Mouse (Mus musculus) stomach, embryonic 16.5 days (tissue): ENCODE measurements around the gene Sdad1. TPM values are rescaled to one million over a fixed set of nuclear protein-coding genes. Genes with fewer than 3 reads are reported as not detected.
A peak's percentile ranks its signal among the peaks of the same experiment; 100 is the strongest.

ENCODE experiments used
- ATAC-seq: fragments of 200-750 bp; cut with Nextera tagmentation; 2 replicates; pipeline ENCODE4 v1.8.0; 2017; ENCODE audit warnings: moderate number of reproducible peaks, moderate TSS enrichment; ENCODE audit not compliant: insufficient read depth, low FRiP score
- H3K27ac ChIP-seq: fragments of 300-500 bp; sonication (generic); 2 replicates; pipeline ENCODE4 v1.5.1; 2014; ENCODE audit warnings: low read length
- H3K27me3 ChIP-seq: fragments of 300-500 bp; sonication (generic); 2 replicates; pipeline ENCODE4 v1.6.1; 2014; ENCODE audit warnings: low read length, control low read depth, mixed read lengths; ENCODE audit not compliant: control insufficient read depth, insufficient read depth
- H3K36me3 ChIP-seq: fragments of 300-500 bp; sonication (generic); 2 replicates; pipeline ENCODE4 v1.6.1; 2014; ENCODE audit warnings: low read length; ENCODE audit not compliant: control insufficient read depth, insufficient read depth
- H3K4me1 ChIP-seq: fragments of 300-500 bp; sonication (generic); 2 replicates; pipeline ENCODE4 v1.6.1; 2014; ENCODE audit warnings: low read length, control low read depth, mixed read lengths; ENCODE audit not compliant: control insufficient read depth, insufficient read depth
- H3K4me2 ChIP-seq: fragments of 300-500 bp; sonication (generic); 2 replicates; pipeline ENCODE4 v1.6.1; 2014; ENCODE audit warnings: low read depth, low read length, mixed read lengths
- H3K4me3 ChIP-seq: fragments of 300-500 bp; sonication (generic); replicated peaks from 2 replicates; pipeline ENCODE4 v1.5.1; 2014; ENCODE audit warnings: mild to moderate bottlenecking, low read length
- H3K9ac ChIP-seq: fragments of 300-500 bp; sonication (generic); 2 replicates; pipeline ENCODE4 v1.6.1; 2014; ENCODE audit warnings: low read length
- H3K9me3 ChIP-seq: fragments of 300-500 bp; sonication (generic); replicated peaks from 2 replicates; pipeline ENCODE4 v1.6.1; 2016; ENCODE audit warnings: low read length, control low read depth; ENCODE audit not compliant: control insufficient read depth
- WGBS: fragments of 180-500 bp; shearing (Covaris S2); extraction: QIAGEN DNeasy Blood & Tissue Kit; methylation state at CpG from one replicate; pipeline ENCODE4 v1.1.7; 2014; 5-methylcytosine and 5-hydroxymethylcytosine counted together
- polyA plus RNA-seq: library from polyadenylated mRNA; unstranded; fragments of >200 nt; fragmentation: Nextera tagmentation; extraction: Ambion mirVana; gene quantifications from 2 replicates; pipeline ENCODE4 v1.2.1, GENCODE M21; 2015

Gene Sdad1
- polyA plus RNA-seq, 1 experiment from 2014 or later: 31.3 TPM

DNA sequence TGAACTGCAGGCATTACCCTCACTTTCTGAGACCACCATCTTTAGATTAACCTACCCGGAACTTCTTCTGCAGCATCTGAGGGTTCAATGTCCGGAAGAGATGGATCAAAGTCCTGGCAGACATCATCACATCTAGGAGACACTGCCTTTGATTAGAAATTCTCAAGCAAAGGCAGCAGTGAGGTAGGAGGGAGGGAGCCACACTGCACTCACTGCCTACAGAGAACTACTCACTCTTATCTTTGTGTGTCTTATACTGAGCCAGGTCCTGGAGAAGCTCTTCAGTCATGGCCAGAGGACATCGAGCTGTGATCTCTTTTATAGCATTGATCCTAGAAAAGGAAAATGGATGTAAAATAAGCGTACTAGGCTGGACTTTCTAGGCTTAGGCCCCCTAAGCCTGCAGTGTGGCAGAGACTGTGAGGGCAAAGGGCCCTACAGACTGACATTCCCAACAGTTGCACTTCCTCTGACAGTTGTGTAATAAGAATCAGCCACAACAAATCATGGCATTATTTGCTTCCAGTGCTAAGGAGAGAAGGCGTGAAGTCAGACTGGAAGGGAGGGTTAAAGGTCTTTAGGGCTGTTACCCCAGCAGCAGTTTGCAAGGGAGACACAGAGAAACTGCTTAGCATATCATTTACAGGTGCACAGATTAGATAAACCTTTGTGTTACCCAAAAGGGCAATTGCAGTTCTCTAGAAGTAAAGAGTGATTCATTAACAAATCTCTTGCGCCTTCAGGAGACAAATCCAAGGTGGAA is 18.4 kb downstream of the Sdad1 start:
- Histone ChIP-seq H3K9ac (no peak overlapping the region), H3K36me3 (peaks cover 28% of the 10 kb centered on the region), H3K4me3 (no peak overlapping the region), H3K27me3 (no peaks in the 10 kb centered on the region), H3K4me1 (no peaks in the 10 kb centered on the region), H3K4me2 (no peak overlapping the region), H3K9me3 (no peaks in the 10 kb centered on the region), H3K27ac (peak overlapping the region; percentile 4; the same call in 1 of the 2 replicates)
- 78% methylated on average over 6 of the region's 6 CpGs for WGBS
- peak; percentile 80; the same call in 1 of the 2 replicates for ATAC-seq

DNA sequence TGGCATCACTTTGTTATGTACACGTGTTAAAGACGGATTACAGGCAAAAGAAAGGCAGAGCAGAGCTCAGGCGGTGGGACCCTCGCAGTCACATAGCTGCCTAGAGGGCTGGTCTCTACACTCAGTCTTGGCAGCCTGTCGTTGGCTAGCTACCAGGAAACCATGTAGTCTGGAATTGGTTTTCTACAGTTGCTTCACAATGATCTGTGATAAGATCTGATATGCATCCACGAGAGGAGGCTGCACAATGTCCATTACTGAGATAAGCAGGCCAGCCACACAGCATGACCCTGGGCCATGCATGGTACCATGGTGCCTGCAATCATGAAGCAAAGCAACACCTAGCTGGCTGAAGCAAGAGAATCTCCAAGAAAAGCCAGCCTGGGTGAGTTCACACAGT is 22.4 kb downstream of the Sdad1 start:
- Histone ChIP-seq H3K9me3 (no peaks in the 10 kb centered on the region), H3K4me3 (no peak overlapping the region), H3K4me1 (peaks cover 1% of the 10 kb centered on the region; the same call in 1 of the 2 replicates), H3K9ac (no peak overlapping the region), H3K27me3 (no peaks in the 10 kb centered on the region), H3K27ac (no peak overlapping the region), H3K36me3 (peaks cover 31% of the 10 kb centered on the region), H3K4me2 (no peak overlapping the region)
- WGBS: 79% methylated on average over 6 of the region's 6 CpGs
- ATAC-seq: no peak

DNA sequence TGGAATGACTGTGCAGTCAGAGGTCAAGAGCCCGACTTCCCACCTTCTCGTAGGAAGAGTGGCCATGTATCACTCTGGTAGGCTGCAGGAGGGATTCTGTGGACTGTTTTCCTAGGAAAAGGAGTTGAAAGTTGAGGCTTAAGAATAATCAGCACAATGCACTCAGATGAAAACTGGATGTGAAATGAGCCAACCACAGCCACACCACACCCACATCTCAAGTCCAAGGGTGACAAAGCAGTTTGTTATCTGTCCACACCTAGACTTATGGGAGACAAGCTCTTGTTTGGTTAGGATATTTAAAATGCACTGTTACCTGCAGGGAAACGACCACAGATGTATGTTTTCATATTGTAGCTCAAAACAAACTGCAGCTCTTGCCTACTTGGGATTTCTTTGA is 27.2 kb downstream of the Sdad1 start:
- peak; percentile 45; the same call in 1 of the 2 replicates for ATAC-seq
- H3K27me3 ChIP-seq: no peaks in the 10 kb centered on the region
- H3K27ac ChIP-seq: peak overlapping the region; percentile 45
- peaks cover 3% of the 10 kb centered on the region; the same call in 1 of the 2 replicates for H3K36me3 ChIP-seq
- peaks cover 11% of the 10 kb centered on the region; the same call in 1 of the 2 replicates for H3K4me1 ChIP-seq
- no peak overlapping the region for H3K9ac ChIP-seq
- 48% methylated on average over 3 of the region's 3 CpGs for WGBS
- H3K4me2 ChIP-seq: no peak overlapping the region
- no peaks in the 10 kb centered on the region for H3K9me3 ChIP-seq
- H3K4me3 ChIP-seq: no peak overlapping the region

DNA sequence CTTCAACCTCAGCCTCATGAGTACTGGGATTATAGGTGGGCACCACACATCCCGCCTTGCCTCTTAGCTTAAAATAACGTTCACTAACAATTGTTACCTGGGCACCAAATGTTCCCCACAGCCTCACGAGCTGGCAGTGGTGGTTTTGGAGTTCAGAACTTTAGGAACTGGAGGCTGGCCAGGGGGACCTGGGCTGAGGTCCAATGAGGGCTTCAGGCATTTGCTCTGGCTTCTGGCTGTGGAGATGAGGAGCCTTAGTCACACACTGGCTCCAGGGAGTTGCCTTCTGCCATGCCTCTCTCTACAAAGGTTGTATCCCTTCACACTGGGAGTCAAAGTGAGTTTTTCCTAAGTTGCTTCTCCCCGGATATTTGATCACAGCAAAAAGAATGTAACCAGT is 27.7 kb downstream of the Sdad1 start:
- Histone ChIP-seq H3K27ac (peak overlapping the region; percentile 45; the same call in 1 of the 2 replicates), H3K4me3 (no peak overlapping the region)
- 63% methylated on average over 4 of the region's 4 CpGs for WGBS

DNA sequence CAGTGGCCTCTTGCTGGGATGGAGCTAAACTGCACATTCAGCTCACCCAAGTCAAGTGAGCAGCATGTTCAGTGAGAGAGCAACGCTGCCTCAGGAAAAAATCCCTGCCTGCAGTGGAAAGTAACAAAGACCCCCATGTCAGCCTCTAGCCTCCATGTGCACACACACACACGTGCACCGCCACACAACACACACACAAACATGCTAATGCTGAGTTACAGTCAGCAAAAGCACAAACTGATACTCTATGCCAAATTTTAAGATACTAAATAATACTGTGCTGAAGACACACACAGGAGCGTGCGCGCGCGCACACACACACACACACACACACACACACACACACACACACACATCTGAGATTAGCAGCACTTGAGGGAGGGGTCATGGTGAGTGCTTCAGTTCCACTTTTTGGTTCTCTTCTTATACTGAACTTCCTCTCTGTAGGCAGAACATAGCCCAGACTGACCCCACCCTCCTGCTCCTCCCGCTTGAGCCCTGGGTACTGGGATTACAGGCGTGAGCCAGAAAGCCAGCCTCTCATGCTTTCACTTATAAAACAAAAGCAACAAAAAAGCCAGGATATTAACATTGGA is 31.2 kb downstream of the Sdad1 start:
- no peak overlapping the region for H3K4me2 ChIP-seq
- no peaks in the 10 kb centered on the region for H3K9me3 ChIP-seq
- WGBS: 78% methylated on average over 10 of the region's 10 CpGs
- H3K27me3 ChIP-seq: no peaks in the 10 kb centered on the region
- H3K9ac ChIP-seq: no peak overlapping the region
- no peak for ATAC-seq
- no peaks in the 10 kb centered on the region for H3K36me3 ChIP-seq
- no peak overlapping the region for H3K4me3 ChIP-seq
- H3K4me1 ChIP-seq: peaks cover 11% of the 10 kb centered on the region; the same call in 1 of the 2 replicates
- no peak overlapping the region for H3K27ac ChIP-seq

More for the DNA sequence above, 27.7 kb downstream of the Sdad1 start:
- ATAC-seq: no peak
- no peaks in the 10 kb centered on the region for H3K27me3 ChIP-seq
- peaks cover 11% of the 10 kb centered on the region; the same call in 1 of the 2 replicates for H3K4me1 ChIP-seq
- H3K9me3 ChIP-seq: no peaks in the 10 kb centered on the region
- no peak overlapping the region for H3K9ac ChIP-seq
- H3K4me2 ChIP-seq: no peak overlapping the region
- peaks cover 3% of the 10 kb centered on the region; the same call in 1 of the 2 replicates for H3K36me3 ChIP-seq

DNA sequence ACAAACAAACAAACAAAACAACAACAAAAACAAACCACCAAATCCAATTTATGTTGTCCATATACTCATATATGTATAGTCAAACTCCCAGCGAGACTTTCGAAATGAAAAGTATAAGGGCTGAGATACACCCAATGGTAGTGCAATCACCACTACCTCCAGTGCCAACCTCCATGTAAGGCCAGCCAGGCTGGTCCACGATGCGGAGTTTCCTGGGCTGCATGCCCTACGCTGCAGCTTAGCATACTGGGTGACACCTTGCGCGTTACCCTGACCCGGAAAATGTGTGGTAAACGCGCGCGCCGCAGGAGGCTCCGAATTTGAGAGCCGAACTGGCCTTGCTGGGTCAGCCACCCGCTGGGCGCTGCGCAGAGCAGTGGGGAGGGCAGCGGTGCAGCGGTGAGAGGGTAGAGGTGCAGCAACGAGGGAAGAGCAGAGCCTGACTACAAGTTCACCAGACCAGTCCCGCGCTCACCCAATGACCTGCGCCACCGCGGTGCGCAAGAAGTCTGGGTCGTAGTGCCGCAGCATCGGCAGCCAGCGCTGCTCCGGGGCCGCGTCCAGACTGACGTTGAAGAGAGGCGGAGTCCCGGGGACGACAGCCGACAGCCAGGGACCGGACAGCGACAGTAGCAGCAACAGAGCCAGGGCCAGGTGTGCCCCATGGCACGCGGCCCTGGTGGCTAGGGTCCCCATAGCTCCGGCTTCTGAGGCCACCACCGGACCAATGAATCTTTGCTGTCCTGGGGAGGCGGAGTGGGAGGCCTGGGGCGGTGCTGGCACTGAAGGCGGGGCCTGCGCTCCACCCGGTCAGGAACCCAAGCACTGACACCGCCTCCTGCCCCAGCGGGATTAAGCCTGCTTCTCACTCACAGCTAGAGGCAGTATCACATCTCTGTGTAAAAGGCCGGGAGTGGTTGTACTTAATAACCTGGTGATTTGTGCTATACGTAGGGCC is 32.6 kb downstream of the Sdad1 start, which contains the start of gene Naaa:
TSS of gene Naaa (minus strand) at position 734 of the 958 bp plus-strand sequence.
- Histone ChIP-seq H3K4me2 (peak within 1 kb of the TSS; percentile 89), H3K9me3 (no peaks in the 10 kb centered on the region), H3K4me3 (peak within 1 kb of the TSS; percentile 81), H3K27ac (peak within 1 kb of the TSS; percentile 18), H3K36me3 (no peaks in the 10 kb centered on the region), H3K27me3 (no peaks in the 10 kb centered on the region), H3K9ac (peak within 1 kb of the TSS; percentile 79), H3K4me1 (0 out of 2 replicates have a peak, but pooled peaks cover 9% of the 10 kb centered on the region)
- ATAC-seq: peak; percentile 95
- WGBS: 2% methylated on average over 54 of the region's 54 CpGs

DNA sequence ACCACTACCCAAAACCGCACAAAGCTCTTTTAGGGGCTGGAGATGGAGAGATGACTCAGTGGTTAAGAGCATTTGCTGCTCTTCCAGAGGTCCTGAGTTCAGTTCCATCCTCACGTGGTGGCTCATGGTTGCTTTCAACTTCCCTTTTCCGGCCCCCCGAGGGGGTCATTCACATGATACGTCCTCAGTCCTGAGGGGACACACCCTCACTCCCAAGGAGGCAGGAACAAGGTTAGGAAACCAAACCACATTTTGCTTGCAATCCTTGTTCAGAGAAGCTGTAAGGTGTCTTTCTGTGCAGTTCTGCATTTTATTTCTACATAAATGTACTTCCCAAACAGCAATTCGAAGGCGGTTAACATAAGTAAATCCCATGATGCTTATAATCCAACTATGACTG is 39.8 kb downstream of the Sdad1 start:
- no peaks in the 10 kb centered on the region for H3K27me3 ChIP-seq
- WGBS: 82% methylated on average over 7 of the region's 7 CpGs
- H3K4me1 ChIP-seq: no peaks in the 10 kb centered on the region
- no peak for ATAC-seq
- no peaks in the 10 kb centered on the region for H3K36me3 ChIP-seq
- H3K4me3 ChIP-seq: no peak overlapping the region
- no peaks in the 10 kb centered on the region for H3K9me3 ChIP-seq
- H3K9ac ChIP-seq: no peak overlapping the region
- H3K27ac ChIP-seq: no peak overlapping the region
- no peak overlapping the region for H3K4me2 ChIP-seq

DNA sequence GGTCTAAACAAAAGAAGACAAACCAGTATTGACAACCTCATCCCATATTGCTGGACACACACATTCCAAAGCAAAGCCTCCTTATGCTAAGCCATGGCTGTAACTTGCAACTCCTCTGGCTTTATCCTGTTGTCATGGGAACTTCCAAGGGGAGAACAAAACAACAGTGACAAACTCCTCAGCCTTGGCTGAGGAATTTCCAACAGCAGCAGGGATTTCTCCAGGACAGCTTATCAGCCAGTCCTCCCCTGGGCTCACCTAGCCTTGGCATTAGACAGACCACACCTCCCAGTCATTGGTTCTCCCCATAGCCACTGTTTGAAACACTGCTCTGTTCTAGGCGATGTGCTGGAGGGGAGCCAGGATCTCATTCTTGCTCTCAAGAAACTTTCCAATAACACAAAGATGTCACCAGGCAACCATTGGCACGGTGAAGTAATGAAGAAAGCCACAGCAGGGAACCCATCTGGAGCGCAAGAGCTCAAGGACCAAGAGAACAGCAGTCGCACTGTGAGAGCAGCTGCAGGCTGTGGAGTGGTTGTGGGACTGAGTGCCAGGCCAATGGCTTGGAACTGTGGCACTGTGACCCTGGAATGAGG is 46.4 kb downstream of the Sdad1 start:
- 51% methylated on average over 4 of the region's 4 CpGs for whole genome bisulfite sequencing
- Histone ChIP-seq H3K27ac (no peak overlapping the region; the same call in 1 of the 2 replicates), H3K4me1 (peaks cover 6% of the 10 kb centered on the region; the same call in 1 of the 2 replicates), H3K4me2 (no peak overlapping the region), H3K9me3 (no peaks in the 10 kb centered on the region), H3K27me3 (no peaks in the 10 kb centered on the region), H3K4me3 (no peak overlapping the region), H3K36me3 (no peaks in the 10 kb centered on the region), H3K9ac (no peak overlapping the region)
- ATAC-seq: peak; percentile 77; the same call in 1 of the 2 replicates
